In the genomic region with DNA sequence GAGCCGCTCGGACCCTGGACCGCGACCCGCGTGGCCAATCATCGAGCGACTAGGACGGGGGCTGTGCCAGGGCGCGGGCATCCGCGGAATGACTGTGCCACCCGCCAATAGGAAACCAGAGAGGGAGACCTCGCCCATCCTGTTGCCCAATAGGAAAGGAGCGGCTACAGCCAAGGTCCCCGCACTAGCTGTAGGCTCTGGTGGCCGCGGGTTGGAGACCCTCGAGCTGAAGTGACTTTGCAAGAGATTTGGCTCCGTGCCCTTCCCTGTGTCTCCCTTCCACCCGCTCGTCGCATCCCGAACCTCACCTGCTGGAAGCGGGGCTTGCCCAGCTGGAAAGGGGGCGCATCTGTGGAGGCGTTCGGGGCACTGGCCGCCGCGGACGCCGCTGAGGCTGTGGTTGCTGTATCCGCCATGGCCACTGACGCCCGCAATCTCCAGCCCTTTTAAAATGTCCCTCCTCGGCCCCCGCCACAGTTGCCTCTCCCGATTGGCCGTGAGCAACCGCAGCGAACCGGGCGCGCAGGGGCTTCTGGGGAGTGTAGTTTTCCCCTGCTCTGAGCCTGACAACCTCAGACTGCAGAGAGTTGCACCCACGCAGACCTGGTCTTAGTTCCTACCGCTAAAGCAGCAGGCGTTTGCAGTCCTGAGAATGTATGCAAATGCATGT, we compare ENCODE assay signal across 8 mouse cellular contexts. TPM values are rescaled to one million over a fixed set of nuclear protein-coding genes. Genes with fewer than 3 reads are reported as not detected.
DNase-seq lines count a peak whose midpoint lies in the region; ATAC-seq and TF ChIP-seq lines count a peak whose summit lies in the region.

Gene Sfxn5 (minus strand): TSS at position 423 of the 670 bp plus-strand sequence.

- H3K4me2 ChIP-seq in heart, embryonic 12.5 days: peak within 1 kb of the TSS; percentile 93
- peak within 1 kb of the TSS; percentile 99 for H3K4me2 ChIP-seq in kidney, postnatal 0 days (ENCODE audit: low read length)
- H3K4me2 ChIP-seq in liver, embryonic 11.5 days: peak within 1 kb of the TSS; percentile 80
- peak within 1 kb of the TSS; percentile 96 for H3K4me2 ChIP-seq in stomach, embryonic 14.5 days (replicated peaks; ENCODE audit: low read depth, low read length)

- peak; percentile 92 for DNase-seq in CD4-positive helper T cell, adult 2 months (ENCODE audit: low read depth, low spot score)
- DNase-seq in brain, embryonic 18.5 days (ENCODE audit: low read depth, low spot score): peak; percentile 89
- peak; percentile 98 for DNase-seq in kidney, postnatal 0 days (ENCODE audit: low spot score)
- peak; percentile 92 for DNase-seq in liver, embryonic 11.5 days (ENCODE audit: low spot score)
- peak; percentile 91 for DNase-seq in naive thymus-derived CD4-positive, alpha-beta T cell, adult 2 months (ENCODE audit: low read depth)

- H3K36me3 ChIP-seq in heart, embryonic 12.5 days: peaks cover 28% of the 10 kb centered on the region
- 0 out of 2 replicates have a peak, but pooled peaks cover 10% of the 10 kb centered on the region for H3K36me3 ChIP-seq in kidney, postnatal 0 days (ENCODE audit: insufficient read depth, low read length)
- H3K36me3 ChIP-seq in liver, embryonic 11.5 days (ENCODE audit: control insufficient read depth, insufficient read depth, low read length): no peaks in the 10 kb centered on the region
- no peaks in the 10 kb centered on the region for H3K36me3 ChIP-seq in stomach, embryonic 14.5 days (ENCODE audit: control insufficient read depth, insufficient read depth, low read length)

- WGBS in heart, embryonic 12.5 days: under 1% methylated on average over 49 of the region's 49 CpGs
- WGBS in kidney, postnatal 0 days: under 1% methylated on average over 49 of the region's 49 CpGs
- WGBS in liver, embryonic 11.5 days: under 1% methylated on average over 49 of the region's 49 CpGs
- under 1% methylated on average over 49 of the region's 49 CpGs for WGBS in stomach, embryonic 14.5 days

- H3K9ac ChIP-seq in heart, embryonic 12.5 days: peak within 1 kb of the TSS; percentile 79
- H3K9ac ChIP-seq in kidney, postnatal 0 days (ENCODE audit: low read depth, low read length): peak within 1 kb of the TSS; percentile 83
- H3K9ac ChIP-seq in liver, embryonic 11.5 days (ENCODE audit: low read depth, low read length): peak within 1 kb of the TSS; percentile 83
- peak within 1 kb of the TSS; percentile 48 for H3K9ac ChIP-seq in stomach, embryonic 14.5 days (replicated peaks; ENCODE audit: low read depth, low read length)

- H3K27me3 ChIP-seq in heart, embryonic 12.5 days (replicated peaks): peaks cover 17% of the 10 kb centered on the region
- no peaks in the 10 kb centered on the region for H3K27me3 ChIP-seq in kidney, postnatal 0 days (ENCODE audit: insufficient read depth, low read length)
- no peaks in the 10 kb centered on the region; the same call in 1 of the 2 replicates for H3K27me3 ChIP-seq in liver, embryonic 11.5 days (replicated peaks; ENCODE audit: control insufficient read depth, insufficient read depth, low read length)
- no peaks in the 10 kb centered on the region for H3K27me3 ChIP-seq in stomach, embryonic 14.5 days (ENCODE audit: control insufficient read depth, insufficient read depth, low read length)

- TF ChIP-seq CTCF in kidney, postnatal 0 days (IDR thresholded peaks at IDR 0.05; ENCODE audit: low read depth): peak; percentile 1; the same call in 1 of the 2 replicates

- H3K4me3 ChIP-seq in heart, embryonic 12.5 days: peak within 1 kb of the TSS; percentile 76
- peak within 1 kb of the TSS; percentile 79 for H3K4me3 ChIP-seq in kidney, postnatal 0 days (replicated peaks; ENCODE audit: low read depth, low read length)
- H3K4me3 ChIP-seq in liver, embryonic 11.5 days (ENCODE audit: low read depth, low read length): peak within 1 kb of the TSS; percentile 56
- H3K4me3 ChIP-seq in stomach, embryonic 14.5 days (ENCODE audit: low read depth, low read length): peak within 1 kb of the TSS; percentile 74

- H3K9me3 ChIP-seq in heart, embryonic 12.5 days (replicated peaks): no peaks in the 10 kb centered on the region
- H3K9me3 ChIP-seq in kidney, postnatal 0 days (replicated peaks; ENCODE audit: low read length): no peaks in the 10 kb centered on the region
- H3K9me3 ChIP-seq in liver, embryonic 11.5 days (ENCODE audit: control insufficient read depth, low read length): no peaks in the 10 kb centered on the region
- H3K9me3 ChIP-seq in stomach, embryonic 14.5 days (ENCODE audit: control insufficient read depth, low read depth, low read length): no peaks in the 10 kb centered on the region

- H3K27ac ChIP-seq in heart, embryonic 12.5 days (ENCODE audit: poor library complexity, severe bottlenecking): peak within 1 kb of the TSS; percentile 86
- peak within 1 kb of the TSS; percentile 93 for H3K27ac ChIP-seq in kidney, postnatal 0 days
- H3K27ac ChIP-seq in liver, embryonic 11.5 days (ENCODE audit: low read depth, low read length): peak within 1 kb of the TSS; percentile 79
- H3K27ac ChIP-seq in stomach, embryonic 14.5 days (ENCODE audit: low read length): peak within 1 kb of the TSS; percentile 92

- peaks cover 18% of the 10 kb centered on the region for H3K4me1 ChIP-seq in heart, embryonic 12.5 days (replicated peaks)
- no peaks in the 10 kb centered on the region; the same call in 1 of the 2 replicates for H3K4me1 ChIP-seq in kidney, postnatal 0 days (replicated peaks; ENCODE audit: insufficient read depth, low read length)
- H3K4me1 ChIP-seq in liver, embryonic 11.5 days (replicated peaks; ENCODE audit: control insufficient read depth, insufficient read depth, low read length): peaks cover 7% of the 10 kb centered on the region; the same call in 1 of the 2 replicates
- peaks cover 7% of the 10 kb centered on the region; the same call in 1 of the 2 replicates for H3K4me1 ChIP-seq in stomach, embryonic 14.5 days (ENCODE audit: control insufficient read depth, insufficient read depth, low read length)

- peak; percentile 80 for ATAC-seq in erythroid progenitor cell, adult 5-6 weeks (replicated peaks; ENCODE audit: low FRiP score, poor library complexity, severe bottlenecking)
- ATAC-seq in heart, embryonic 12.5 days (ENCODE audit: insufficient number of reproducible peaks, low FRiP score): peak; percentile 97
- ATAC-seq in kidney, postnatal 0 days (replicated peaks; ENCODE audit: low FRiP score, low read depth): peak; percentile 96
- peak; percentile 95 for ATAC-seq in liver, embryonic 11.5 days (replicated peaks; ENCODE audit: low FRiP score)
- ATAC-seq in stomach, embryonic 14.5 days (ENCODE audit: insufficient number of reproducible peaks, insufficient read depth, low FRiP score, low read depth): peak; percentile 95

RNA-seq across cellular contexts. Expression of gene Sfxn5, which starts in this region (rescaled TPM):
- 0.72 and 0.84 TPM in 2 replicates for total RNA-seq in erythroid progenitor cell, adult 5-6 weeks (2015; ENCODE audit: low replicate concordance)
- 1.2 and 1.7 TPM in 2 replicates for total RNA-seq in erythroid progenitor cell, adult 5-6 weeks (2017; ENCODE audit: low replicate concordance)
- polyA plus RNA-seq in heart, embryonic 12.5 days (2016; fragmentation: Nextera tagmentation; extraction: Ambion mirVana): 2.9 and 3.9 TPM in 2 replicates
- polyA plus RNA-seq in kidney, postnatal 0 days (2015; fragmentation: Nextera tagmentation; extraction: Ambion mirVana): 12.9 and 15.7 TPM in 2 replicates
- 3.8 and 4.0 TPM in 2 replicates for polyA plus RNA-seq in liver, embryonic 11.5 days (2014; fragmentation: Nextera tagmentation; extraction: Ambion mirVana)
- polyA plus RNA-seq in stomach, embryonic 14.5 days (2014; fragmentation: Nextera tagmentation; extraction: Ambion mirVana): 13.0 and 14.0 TPM in 2 replicates

Comparison
In these comparisons a context has a peak if more than half of its experiments do, and no peak if none do; other contexts are left out.
1. Peak in every context shown above with its lines: DNase-seq, ATAC-seq, H3K4me3 ChIP-seq and H3K27ac ChIP-seq.